Mouse (Mus musculus) liver, embryonic 15.5 days (tissue): ENCODE results near the gene Nup43. TPM values are rescaled to one million over a fixed set of nuclear protein-coding genes. Genes with fewer than 3 reads are reported as not detected.

Experiments used
- ATAC-seq: fragments of 200-750 bp; cut with Nextera tagmentation; 2 replicates; pipeline ENCODE4 v1.8.0; 2017; ENCODE audit warnings: moderate number of reproducible peaks, mild to moderate bottlenecking, moderate library complexity; ENCODE audit not compliant: insufficient read depth
- H3K27ac ChIP-seq: fragments of 300-500 bp; sonication (generic); replicated peaks from 2 replicates; pipeline ENCODE4 v1.5.1; 2015; ENCODE audit warnings: mild to moderate bottlenecking, inconsistent platforms
- H3K27me3 ChIP-seq: fragments of 300-500 bp; sonication (generic); 2 replicates; pipeline ENCODE4 v1.6.1; 2015; ENCODE audit warnings: mild to moderate bottlenecking, inconsistent platforms
- H3K36me3 ChIP-seq: fragments of 300-500 bp; sonication (generic); replicated peaks from 2 replicates; pipeline ENCODE4 v1.6.1; 2015; ENCODE audit warnings: moderate library complexity, mild to moderate bottlenecking, inconsistent platforms
- H3K4me1 ChIP-seq: fragments of 300-500 bp; sonication (generic); replicated peaks from 2 replicates; pipeline ENCODE4 v1.6.1; 2015; ENCODE audit warnings: inconsistent platforms
- H3K4me2 ChIP-seq: fragments of 300-500 bp; sonication (generic); 2 replicates; pipeline ENCODE4 v1.6.1; 2015; ENCODE audit warnings: moderate library complexity, mild to moderate bottlenecking, inconsistent platforms
- H3K4me3 ChIP-seq: fragments of 300-500 bp; sonication (generic); replicated peaks from 2 replicates; pipeline ENCODE4 v1.5.1; 2015; ENCODE audit warnings: mild to moderate bottlenecking, inconsistent platforms
- H3K9ac ChIP-seq: fragments of 300-500 bp; sonication (generic); 2 replicates; pipeline ENCODE4 v1.6.1; 2015; ENCODE audit warnings: moderate library complexity, mild to moderate bottlenecking, inconsistent platforms
- H3K9me3 ChIP-seq: fragments of 300-500 bp; sonication (generic); replicated peaks from 2 replicates; pipeline ENCODE4 v1.6.1; 2016; ENCODE audit warnings: inconsistent platforms
- WGBS: fragments of 180-500 bp; shearing (Covaris S2); methylation state at CpG from one replicate; pipeline ENCODE4 v1.1.7; 2015; ENCODE audit warnings: mixed read lengths; ENCODE audit not compliant: insufficient replicate concordance; 5-methylcytosine and 5-hydroxymethylcytosine counted together
- polyA plus RNA-seq: library from polyadenylated mRNA; unstranded; fragments of >200 nt; fragmentation: Nextera tagmentation; extraction: Ambion mirVana; gene quantifications from 2 replicates; pipeline ENCODE4 v1.2.1, GENCODE M21; 2015

The Nup43 gene
- polyA plus RNA-seq, 1 experiment from 2014 or later: 23.8 TPM

DNA sequence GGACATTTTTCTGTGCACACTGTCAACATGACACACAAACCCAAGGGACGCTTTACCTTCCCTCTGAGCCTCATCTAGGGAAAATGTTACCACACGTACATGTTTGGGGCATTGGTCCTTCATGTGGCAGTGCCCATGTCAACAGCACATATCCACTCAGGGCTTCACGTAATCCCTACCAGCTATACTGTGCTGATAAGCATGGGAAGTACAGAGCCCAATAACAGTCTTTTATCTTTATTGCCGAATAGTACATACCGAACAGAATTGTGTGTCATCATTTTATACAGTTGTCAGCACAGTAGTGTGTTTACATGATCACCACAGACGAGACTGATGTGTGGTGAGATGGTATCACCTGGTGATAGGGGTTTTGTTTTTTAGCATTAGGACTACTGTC is 19.6 kb downstream of the Nup43 start:
- 54% methylated on average over 6 of the region's 6 CpGs for WGBS
- Histone ChIP-seq H3K4me3 (no peak overlapping the region), H3K36me3 (peaks cover 19% of the 10 kb centered on the region), H3K27ac (no peak overlapping the region), H3K4me1 (peaks cover 39% of the 10 kb centered on the region), H3K9ac (no peak overlapping the region), H3K4me2 (no peak overlapping the region), H3K27me3 (no peaks in the 10 kb centered on the region), H3K9me3 (no peaks in the 10 kb centered on the region)
- 0 out of 2 replicates have a peak, but pooled peaks have one; percentile 35 for ATAC-seq

DNA sequence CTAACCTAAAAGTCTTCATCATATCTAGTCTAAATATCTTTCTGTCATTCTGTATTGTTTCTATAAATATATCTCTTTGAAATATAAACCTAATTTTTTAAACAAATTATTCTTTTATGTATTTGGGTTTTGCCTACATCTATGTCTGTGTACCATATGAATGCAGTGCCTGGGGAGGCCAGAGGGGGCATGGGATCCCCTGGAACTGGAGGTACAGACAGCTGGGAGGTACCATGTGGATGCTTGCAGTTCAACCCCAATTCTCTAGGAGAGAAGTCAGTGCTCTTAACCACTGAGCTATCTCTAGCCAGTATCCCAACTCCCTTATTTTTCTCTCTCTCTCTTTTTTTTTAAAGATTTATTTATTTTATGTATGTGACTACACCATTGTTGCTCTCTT is 28.0 kb downstream of the Nup43 start:
- H3K4me3 ChIP-seq: no peak overlapping the region
- no peak overlapping the region for H3K4me2 ChIP-seq
- ATAC-seq: no peak
- no peak overlapping the region for H3K27ac ChIP-seq
- peaks cover 85% of the 10 kb centered on the region for H3K36me3 ChIP-seq
- H3K4me1 ChIP-seq: no peaks in the 10 kb centered on the region
- H3K27me3 ChIP-seq: no peaks in the 10 kb centered on the region
- H3K9me3 ChIP-seq: no peaks in the 10 kb centered on the region
- H3K9ac ChIP-seq: no peak overlapping the region

DNA sequence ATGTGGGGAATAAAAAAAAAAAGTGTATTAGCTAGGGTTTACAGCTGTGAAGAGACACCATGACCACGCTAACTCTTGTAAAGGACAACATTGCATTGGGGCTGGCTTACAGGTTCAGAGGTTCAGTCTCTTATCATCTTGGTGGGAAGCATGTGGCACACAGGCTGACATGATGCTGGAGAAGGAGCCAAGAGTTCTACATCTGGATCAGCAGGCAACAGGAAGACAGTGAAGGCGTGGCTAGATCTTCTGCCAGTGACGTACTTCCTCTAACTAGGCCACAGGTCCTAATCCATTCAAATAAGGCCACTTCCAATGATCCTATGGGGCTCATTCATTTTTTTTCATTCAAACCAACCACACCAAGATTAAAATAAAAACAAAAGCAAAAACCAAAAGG is 32.8 kb downstream of the Nup43 start:
- no peak overlapping the region for H3K4me3 ChIP-seq
- no peaks in the 10 kb centered on the region for H3K4me1 ChIP-seq
- H3K4me2 ChIP-seq: no peak overlapping the region
- 46% methylated on average over 3 of the region's 3 CpGs for WGBS
- no peak for ATAC-seq
- H3K27ac ChIP-seq: no peak overlapping the region
- no peak overlapping the region for H3K9ac ChIP-seq
- peaks cover 90% of the 10 kb centered on the region for H3K36me3 ChIP-seq
- H3K27me3 ChIP-seq: no peaks in the 10 kb centered on the region
- no peaks in the 10 kb centered on the region for H3K9me3 ChIP-seq

DNA sequence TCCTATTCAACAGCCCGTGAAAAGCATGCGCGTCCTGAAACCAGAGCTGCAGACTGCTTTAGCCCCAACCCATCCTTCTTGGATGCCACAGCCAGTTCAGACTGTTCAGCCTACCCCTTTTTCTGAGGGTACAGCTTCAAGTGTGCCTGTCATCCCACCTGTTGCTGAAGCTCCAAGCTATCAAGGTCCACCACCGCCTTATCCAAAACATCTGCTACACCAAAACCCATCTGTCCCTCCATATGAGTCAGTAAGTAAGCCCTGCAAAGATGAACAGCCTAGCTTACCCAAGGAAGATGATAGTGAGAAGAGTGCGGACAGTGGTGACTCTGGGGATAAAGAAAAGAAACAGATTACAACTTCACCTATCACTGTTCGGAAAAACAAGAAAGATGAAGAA is 35.3 kb downstream of the Nup43 start:
- no peak overlapping the region for H3K4me3 ChIP-seq
- WGBS: 89% methylated on average over 6 of the region's 6 CpGs
- H3K4me2 ChIP-seq: no peak overlapping the region
- no peaks in the 10 kb centered on the region for H3K27me3 ChIP-seq
- ATAC-seq: no peak
- H3K27ac ChIP-seq: no peak overlapping the region
- no peaks in the 10 kb centered on the region for H3K4me1 ChIP-seq
- H3K36me3 ChIP-seq: peaks cover 87% of the 10 kb centered on the region
- H3K9ac ChIP-seq: no peak overlapping the region
- no peaks in the 10 kb centered on the region for H3K9me3 ChIP-seq

DNA sequence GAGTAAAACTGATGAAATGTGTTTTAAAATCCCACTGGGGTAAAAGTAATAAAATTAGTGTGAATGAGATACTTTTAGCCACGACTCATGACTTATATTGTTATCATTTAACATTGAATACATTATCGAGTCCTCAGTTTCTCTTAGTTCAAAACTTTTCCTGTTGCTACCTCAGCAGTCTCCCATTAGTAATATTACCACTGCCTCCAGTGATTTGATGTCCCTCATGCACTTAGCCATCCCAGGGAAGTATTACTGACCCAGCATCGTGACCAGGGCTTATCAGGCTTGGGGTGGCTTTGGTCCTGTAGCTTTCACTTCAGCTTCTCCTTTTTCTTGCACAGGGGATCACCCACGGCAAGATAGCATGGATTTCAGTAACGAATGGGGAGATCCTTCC is 42.8 kb downstream of the Nup43 start:
- H3K27ac ChIP-seq: no peak overlapping the region
- no peaks in the 10 kb centered on the region for H3K4me1 ChIP-seq
- no peak for ATAC-seq
- H3K9ac ChIP-seq: no peak overlapping the region
- no peak overlapping the region for H3K4me2 ChIP-seq
- WGBS: 76% methylated on average over 5 of the region's 5 CpGs
- no peaks in the 10 kb centered on the region for H3K9me3 ChIP-seq
- H3K4me3 ChIP-seq: no peak overlapping the region
- no peaks in the 10 kb centered on the region for H3K27me3 ChIP-seq
- peaks cover 78% of the 10 kb centered on the region for H3K36me3 ChIP-seq

DNA sequence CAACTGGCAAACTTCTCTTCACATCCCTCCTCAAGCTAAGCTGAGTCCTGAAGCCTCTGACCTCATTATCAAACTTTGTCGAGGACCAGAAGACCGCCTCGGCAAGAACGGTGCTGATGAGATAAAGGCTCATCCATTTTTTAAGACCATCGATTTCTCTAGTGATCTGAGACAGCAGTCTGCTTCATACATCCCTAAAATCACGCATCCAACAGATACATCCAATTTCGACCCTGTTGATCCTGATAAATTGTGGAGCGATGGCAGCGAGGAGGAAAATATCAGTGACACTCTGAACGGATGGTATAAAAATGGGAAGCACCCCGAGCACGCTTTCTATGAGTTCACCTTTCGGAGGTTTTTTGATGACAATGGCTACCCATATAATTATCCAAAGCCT is 45.2 kb downstream of the Nup43 start:
- no peak for ATAC-seq
- no peak overlapping the region for H3K4me3 ChIP-seq
- no peaks in the 10 kb centered on the region for H3K4me1 ChIP-seq
- H3K36me3 ChIP-seq: peaks cover 66% of the 10 kb centered on the region
- no peak overlapping the region for H3K9ac ChIP-seq
- H3K27ac ChIP-seq: no peak overlapping the region
- WGBS: 82% methylated on average over 13 of the region's 13 CpGs
- H3K27me3 ChIP-seq: no peaks in the 10 kb centered on the region
- H3K9me3 ChIP-seq: no peaks in the 10 kb centered on the region
- no peak overlapping the region for H3K4me2 ChIP-seq

DNA sequence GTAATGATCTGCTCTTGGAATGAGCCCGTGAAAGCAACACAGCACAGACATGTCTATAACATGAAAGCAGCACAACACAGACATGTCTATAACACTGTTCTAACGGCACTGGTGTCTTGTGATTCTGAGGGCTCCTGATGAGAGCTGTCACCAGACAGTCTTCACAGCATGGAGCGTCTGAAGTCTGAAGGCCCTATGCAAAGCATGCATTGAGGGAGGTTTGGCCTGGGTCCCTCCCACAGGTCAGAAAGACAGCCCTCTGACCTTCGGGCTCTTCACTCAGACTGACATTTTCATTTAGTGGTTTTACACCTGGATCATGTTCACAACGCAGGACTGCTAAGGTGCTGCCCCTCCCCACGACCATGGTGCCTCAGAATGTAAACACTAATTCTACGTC is 47.8 kb downstream of the Nup43 start:
- no peaks in the 10 kb centered on the region for H3K4me1 ChIP-seq
- no peaks in the 10 kb centered on the region for H3K9me3 ChIP-seq
- no peak overlapping the region for H3K9ac ChIP-seq
- H3K36me3 ChIP-seq: peaks cover 44% of the 10 kb centered on the region
- no peaks in the 10 kb centered on the region for H3K27me3 ChIP-seq
- H3K27ac ChIP-seq: no peak overlapping the region
- no peak for ATAC-seq
- 75% methylated on average over 7 of the region's 7 CpGs for WGBS
- H3K4me3 ChIP-seq: no peak overlapping the region
- no peak overlapping the region for H3K4me2 ChIP-seq

DNA sequence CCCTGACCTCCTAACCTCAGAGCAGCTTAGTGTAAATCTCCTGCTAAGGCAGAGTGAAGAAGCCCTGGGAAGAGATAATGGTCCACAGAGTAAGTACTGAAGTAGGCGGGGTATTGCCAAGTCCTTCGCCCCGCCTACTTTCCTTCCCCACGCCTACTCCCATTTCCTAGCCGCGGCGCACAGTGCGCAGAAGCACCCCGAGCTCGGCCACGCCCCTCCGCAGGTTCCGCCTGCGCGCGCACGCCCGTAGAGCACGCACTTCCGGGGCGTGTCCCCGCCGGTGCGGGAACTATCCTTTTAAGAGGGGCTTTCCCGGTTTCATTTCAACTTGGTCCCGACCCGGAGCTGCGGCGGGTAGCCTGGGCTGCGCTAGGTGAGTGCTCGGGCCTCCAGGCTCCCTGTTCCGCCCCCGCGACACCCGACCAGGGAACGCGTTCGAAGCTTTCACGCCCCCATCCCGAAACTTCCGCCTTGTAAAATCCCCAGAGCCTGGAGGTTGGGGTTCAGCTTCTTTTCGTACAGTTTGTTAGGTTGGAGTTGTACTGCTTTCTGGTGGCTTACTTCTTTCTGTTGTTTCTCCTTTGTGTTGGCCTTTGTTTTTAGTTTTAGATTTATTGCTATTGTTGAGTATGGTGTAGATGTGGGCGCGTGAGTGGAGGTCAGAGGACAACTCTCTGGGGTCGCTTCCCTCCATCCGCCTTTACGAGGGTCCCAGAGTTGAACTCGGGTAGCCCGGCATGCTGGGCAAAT is 58.6 kb downstream of the Nup43 start, which contains the start of gene Katna1:
TSS of gene Katna1 (plus strand) at position 250 of the 750 bp plus-strand sequence.
- peaks cover 24% of the 10 kb centered on the region for H3K4me1 ChIP-seq
- peak within 1 kb of the TSS; percentile 63 for H3K9ac ChIP-seq
- peak; percentile 96 for ATAC-seq
- H3K27me3 ChIP-seq: no peaks in the 10 kb centered on the region
- WGBS: under 1% methylated on average over 49 of the region's 49 CpGs
- peak within 1 kb of the TSS; percentile 82 for H3K27ac ChIP-seq
- peak within 1 kb of the TSS; percentile 76 for H3K4me3 ChIP-seq
- H3K36me3 ChIP-seq: no peaks in the 10 kb centered on the region
- peak within 1 kb of the TSS; percentile 90 for H3K4me2 ChIP-seq
- H3K9me3 ChIP-seq: no peaks in the 10 kb centered on the region

DNA sequence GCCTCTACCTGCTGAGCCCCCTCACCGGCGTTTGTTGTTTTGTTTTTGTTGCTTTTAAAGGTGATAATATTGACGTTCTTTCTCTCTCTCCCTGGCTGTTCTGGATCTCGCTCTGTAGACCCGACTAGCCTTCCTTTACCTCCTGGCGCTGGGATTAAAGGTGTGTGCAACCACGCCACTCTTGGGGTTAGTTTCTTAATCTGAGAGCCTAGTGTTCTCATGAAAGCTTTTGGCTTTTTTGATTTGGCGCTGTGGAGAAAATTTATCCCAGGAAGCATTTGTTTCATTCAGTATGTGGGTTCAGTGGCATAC is 59.2 kb downstream of the Nup43 start:
- no peak for ATAC-seq
- H3K9ac ChIP-seq: peak overlapping the region; percentile 63
- H3K9me3 ChIP-seq: no peaks in the 10 kb centered on the region
- H3K4me3 ChIP-seq: peak overlapping the region; percentile 76
- no peaks in the 10 kb centered on the region for H3K36me3 ChIP-seq
- H3K4me1 ChIP-seq: peaks cover 24% of the 10 kb centered on the region
- no peaks in the 10 kb centered on the region for H3K27me3 ChIP-seq
- WGBS: 2% methylated on average over 8 of the region's 8 CpGs
- peak overlapping the region; percentile 82 for H3K27ac ChIP-seq
- H3K4me2 ChIP-seq: peak overlapping the region; percentile 90

DNA sequence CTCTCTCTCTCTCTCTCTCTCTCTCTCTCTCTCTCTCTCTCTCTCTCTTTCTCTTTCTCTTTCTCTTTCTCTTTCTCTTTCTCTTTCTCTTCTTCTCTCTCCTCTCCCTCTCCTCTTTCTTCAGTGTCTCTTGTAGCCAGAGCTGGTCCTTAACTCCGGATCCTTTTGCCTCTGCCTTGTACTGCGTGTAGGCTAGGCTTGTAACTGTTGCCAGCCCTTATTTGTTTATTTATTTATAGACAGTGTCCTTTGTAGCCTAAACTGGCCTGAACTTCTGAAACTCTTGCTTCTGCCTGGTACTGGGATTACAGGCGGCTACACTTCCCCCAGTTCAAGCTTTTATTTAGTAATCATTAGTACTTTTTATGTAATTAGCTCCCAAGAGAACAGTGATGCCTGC is 59.7 kb downstream of the Nup43 start:
- Histone ChIP-seq H3K27me3 (no peaks in the 10 kb centered on the region), H3K9me3 (no peaks in the 10 kb centered on the region), H3K27ac (no peak overlapping the region), H3K4me2 (peak overlapping the region; percentile 90), H3K36me3 (no peaks in the 10 kb centered on the region), H3K4me3 (peak overlapping the region; percentile 76), H3K9ac (peak overlapping the region; percentile 63), H3K4me1 (peaks cover 24% of the 10 kb centered on the region)
- ATAC-seq: no peak
- WGBS: 16% methylated on average over 3 of the region's 3 CpGs
